Mouse (Mus musculus) C2C12 (cell line): Measurements from ENCODE around the gene Kirrel3. TPM values are rescaled to one million over a fixed set of nuclear protein-coding genes. Genes with fewer than 3 reads are reported as not detected.
A peak's percentile ranks its signal among the peaks of the same experiment; 100 is the strongest.

Source experiments
- H3K27me3 ChIP-seq: one replicate; pipeline ENCODE4 v1.6.1; 2011; ENCODE audit not compliant: control insufficient read depth, insufficient read depth, insufficient read length
- H3K36me3 ChIP-seq: one replicate; pipeline ENCODE4 v1.6.1; 2011; ENCODE audit not compliant: control insufficient read depth, insufficient read depth
- H3K4me3 ChIP-seq: one replicate; pipeline ENCODE4 v1.5.1; 2011; ENCODE audit warnings: mild to moderate bottlenecking, control low read depth; ENCODE audit not compliant: poor library complexity, insufficient read depth, severe bottlenecking
- H3K79me2 ChIP-seq: one replicate; pipeline ENCODE4 v1.6.1; 2011; ENCODE audit not compliant: control insufficient read depth, insufficient read depth
- H3K79me3 ChIP-seq: one replicate; pipeline ENCODE4 v1.6.1; 2011; ENCODE audit warnings: low read depth, control low read depth
- H3ac ChIP-seq: one replicate; pipeline ENCODE3; 2011; ENCODE audit warnings: low read depth; ENCODE audit not compliant: control insufficient read depth, insufficient read length
- CEBPB ChIP-seq: IDR thresholded peaks from one replicate; pipeline ENCODE4 v1.6.1; 2011; ENCODE audit warnings: low read depth, mild to moderate bottlenecking, control low read depth, moderate library complexity
- CTCF ChIP-seq: IDR thresholded peaks from one replicate; pipeline ENCODE4 v1.5.1; 2011; ENCODE audit not compliant: control insufficient read depth, insufficient read depth, insufficient read length
- FOSL1 ChIP-seq: IDR thresholded peaks from one replicate; pipeline ENCODE4 v1.8.0; 2011; ENCODE audit warnings: mild to moderate bottlenecking, low read length; ENCODE audit not compliant: poor library complexity, insufficient read depth, severe bottlenecking
- MAX ChIP-seq: IDR thresholded peaks from one replicate; pipeline ENCODE4 v1.6.1; 2011; ENCODE audit warnings: mild to moderate bottlenecking, control low read depth
- MYOD1 ChIP-seq: IDR thresholded peaks from one replicate; pipeline ENCODE4 v1.6.1; 2011; ENCODE audit warnings: low read depth; ENCODE audit not compliant: control insufficient read depth, insufficient read length
- MYOG ChIP-seq: IDR thresholded peaks from one replicate; pipeline ENCODE4 v1.6.1; 2011; ENCODE audit not compliant: control insufficient read depth, insufficient read length; ENCODE audit errors: extremely low read depth
- USF1 ChIP-seq: IDR thresholded peaks from one replicate; pipeline ENCODE4 v1.6.1; 2011; ENCODE audit warnings: low read depth, mild to moderate bottlenecking, control low read depth, moderate library complexity
- polyA plus RNA-seq: library from polyadenylated mRNA; unstranded; fragments of >200 nt; fragmentation: generic; extraction: Trizol; gene quantifications from one replicate; pipeline ENCODE4 v1.2.1, GENCODE M21; 2012; ENCODE audit warnings: missing spikeins

The Kirrel3 gene
- polyA plus RNA-seq, 1 experiment: 5.2 TPM

DNA sequence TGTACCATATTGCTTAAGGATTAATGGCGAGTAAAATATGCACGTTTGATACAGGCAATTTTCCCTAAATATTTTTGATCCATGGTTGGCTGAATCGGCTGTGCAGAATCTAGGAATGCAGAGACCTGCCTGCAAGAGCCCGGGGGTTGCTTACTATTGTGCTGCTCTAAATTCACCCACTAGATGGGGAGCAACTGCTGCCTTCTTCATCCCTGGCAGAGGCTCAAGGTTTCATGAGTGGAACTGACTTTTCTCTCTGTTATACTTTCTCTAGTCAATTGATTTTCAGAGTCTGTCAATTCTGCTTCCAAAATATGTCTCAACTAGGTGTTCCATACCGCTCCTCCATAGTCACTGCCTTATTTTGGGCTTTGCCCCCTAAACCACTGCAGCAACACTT is 545.1 kb downstream of the Kirrel3 start:
- Histone ChIP-seq H3ac (no peak overlapping the region), H3K4me3 (no peak overlapping the region), H3K27me3 (no peaks in the 10 kb centered on the region), H3K79me3 (no peaks in the 10 kb centered on the region), H3K36me3 (no peaks in the 10 kb centered on the region), H3K79me2 (no peaks in the 10 kb centered on the region)
- TF ChIP-seq CEBPB (no peak), USF1 (no peak), MYOG (no peak), MAX (no peak), FOSL1 (no peak), CTCF (no peak), MYOD1 (no peak)

DNA sequence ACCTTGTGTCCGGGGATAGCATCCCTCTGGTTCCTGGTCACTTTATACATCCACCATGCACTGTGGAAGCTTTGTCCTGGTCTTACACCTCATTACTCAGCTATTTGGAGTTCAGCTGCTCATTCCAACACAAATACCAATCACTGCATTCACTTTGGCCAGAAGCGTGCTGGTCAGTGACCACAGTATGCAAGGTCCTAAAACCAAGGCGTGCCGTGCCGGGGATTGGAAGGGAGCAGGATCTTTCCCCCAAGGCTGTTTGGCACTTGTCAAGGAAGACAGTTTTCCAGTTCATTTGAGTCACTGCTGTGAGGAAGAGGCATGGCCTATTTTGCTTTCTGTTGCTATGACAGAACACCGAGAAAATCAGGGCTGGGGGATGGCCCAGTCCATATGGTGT is 546.8 kb downstream of the Kirrel3 start:
- H3K27me3 ChIP-seq: no peaks in the 10 kb centered on the region
- no peaks in the 10 kb centered on the region for H3K79me2 ChIP-seq
- H3K79me3 ChIP-seq: no peaks in the 10 kb centered on the region
- no peaks in the 10 kb centered on the region for H3K36me3 ChIP-seq
- TF ChIP-seq CEBPB (no peak), MAX (peak; percentile 89), CTCF (no peak), MYOD1 (peak; percentile 70)
- no peak overlapping the region for H3K4me3 ChIP-seq
- H3ac ChIP-seq: no peak overlapping the region

- Histone ChIP-seq H3K79me3 (no peaks in the 10 kb centered on the region), H3ac (no peak overlapping the region), H3K79me2 (no peaks in the 10 kb centered on the region), H3K36me3 (no peaks in the 10 kb centered on the region), H3K4me3 (no peak overlapping the region), H3K27me3 (no peaks in the 10 kb centered on the region)
- no peak for TF ChIP-seq MAX
- TF ChIP-seq USF1: no peak
- no peak for TF ChIP-seq CTCF
These were observed 549.4 kb downstream of the Kirrel3 start for GRCm38 (mm10) chr9:35035074-35035473.

DNA sequence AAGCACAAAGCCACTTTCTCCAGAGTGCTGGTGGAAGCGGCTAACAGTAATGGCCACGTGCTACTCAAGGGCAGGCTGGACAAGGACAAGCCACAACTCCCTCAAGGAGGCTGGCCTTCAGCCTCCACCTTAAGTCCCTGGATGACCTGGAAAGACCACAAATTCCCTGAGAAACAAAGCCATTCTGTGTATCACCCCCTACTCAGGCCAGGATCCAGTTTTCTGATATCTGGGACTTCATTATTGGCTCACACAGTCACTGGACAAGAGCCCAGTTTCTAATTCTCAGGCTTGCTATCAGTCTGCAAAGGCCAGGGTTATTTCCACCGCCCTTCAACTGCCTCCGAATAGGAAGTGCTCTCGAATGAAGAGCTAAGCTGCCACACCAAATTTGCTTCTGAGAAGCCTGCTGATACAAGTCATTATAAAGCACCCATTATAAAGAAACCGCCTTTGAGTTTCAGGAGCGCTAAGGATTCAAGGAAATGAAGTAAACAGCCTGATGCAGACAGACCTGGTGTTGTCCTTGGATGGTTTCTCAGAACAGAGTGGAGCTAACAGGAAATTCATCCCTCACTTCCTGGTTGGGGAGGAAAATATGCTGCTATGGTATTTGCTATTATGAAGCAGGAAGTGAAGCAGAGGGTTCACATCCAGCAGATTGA is 553.4 kb downstream of the Kirrel3 start:
- H3K4me3 ChIP-seq: no peak overlapping the region
- no peak for TF ChIP-seq CTCF

GRCm38 (mm10) chr9:35039846-35040245 is 554.2 kb downstream of the Kirrel3 start:
- Histone ChIP-seq H3K4me3 (no peak overlapping the region), H3K27me3 (no peaks in the 10 kb centered on the region), H3K79me3 (no peaks in the 10 kb centered on the region), H3K36me3 (peaks cover under 1% of the 10 kb centered on the region), H3K79me2 (no peaks in the 10 kb centered on the region), H3ac (no peak overlapping the region)
- TF ChIP-seq CEBPB (no peak), CTCF (no peak), MYOD1 (no peak), MYOG (no peak), FOSL1 (no peak), MAX (no peak), USF1 (no peak)

More for the DNA sequence above, 553.4 kb downstream of the Kirrel3 start:
- Histone ChIP-seq H3K27me3 (no peaks in the 10 kb centered on the region), H3K79me2 (no peaks in the 10 kb centered on the region), H3K79me3 (no peaks in the 10 kb centered on the region), H3K36me3 (no peaks in the 10 kb centered on the region), H3ac (no peak overlapping the region)

DNA sequence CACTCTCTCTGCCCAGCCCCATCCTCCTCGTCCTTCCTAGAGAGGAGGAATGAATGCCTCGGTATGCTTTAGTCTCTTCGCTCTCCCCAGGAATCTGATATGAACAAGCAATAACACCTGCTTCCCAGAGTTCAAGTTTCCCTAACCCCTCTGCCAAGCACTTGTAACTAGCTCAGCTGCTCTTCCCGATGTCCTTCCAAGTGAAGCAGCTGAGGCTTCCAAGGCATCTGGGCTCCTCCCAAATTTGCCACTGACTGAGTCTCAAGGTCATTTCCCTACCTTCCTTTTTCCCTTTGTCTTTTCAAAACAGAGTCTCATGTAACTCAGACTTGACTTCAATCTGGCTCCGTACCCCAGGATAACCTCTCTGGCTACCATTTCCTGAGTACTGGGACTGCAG is 555.8 kb downstream of the Kirrel3 start:
- H3K4me3 ChIP-seq: no peak overlapping the region
- no peaks in the 10 kb centered on the region for H3K79me2 ChIP-seq
- no peaks in the 10 kb centered on the region for H3K27me3 ChIP-seq
- TF ChIP-seq FOSL1: no peak
- TF ChIP-seq MAX: no peak
- no peak for TF ChIP-seq CTCF
- no peak for TF ChIP-seq USF1
- no peak for TF ChIP-seq MYOG
- no peak for TF ChIP-seq CEBPB
- TF ChIP-seq MYOD1: no peak
- H3K36me3 ChIP-seq: peaks cover 12% of the 10 kb centered on the region
- H3ac ChIP-seq: no peak overlapping the region
- H3K79me3 ChIP-seq: no peaks in the 10 kb centered on the region
